Mouse (Mus musculus): ENCODE data around the gene Fam169b. TPM values are rescaled to one million over a fixed set of nuclear protein-coding genes. Genes with fewer than 3 reads are reported as not detected.

Gene Fam169b
- polyA plus RNA-seq, 1 experiment from 2014 or later, result 0.42 TPM

- 83% methylated on average over 8 of the region's 8 CpGs for WGBS
- Histone ChIP-seq H3K4me1 (ENCODE audit: control insufficient read depth, insufficient read depth, low read length) (no peaks in the 10 kb centered on the region), H3K27me3 (ENCODE audit: control insufficient read depth, insufficient read depth, low read length) (no peaks in the 10 kb centered on the region), H3K9ac (ENCODE audit: low read length) (no peak overlapping the region), H3K27ac (ENCODE audit: low read depth, low read length) (no peak overlapping the region), H3K4me2 (ENCODE audit: low read depth) (no peak overlapping the region), H3K36me3 (ENCODE audit: control insufficient read depth, insufficient read depth, low read length) (no peaks in the 10 kb centered on the region), H3K4me3 (ENCODE audit: low read depth, low read length) (no peak overlapping the region), H3K9me3 (ENCODE audit: control insufficient read depth, low read length) (no peaks in the 10 kb centered on the region)
- no peak for ATAC-seq (ENCODE audit: insufficient read depth, low FRiP score, low TSS enrichment)
- no peak for DNase-seq (ENCODE audit: low spot score)
Observed at GRCm38 (mm10) chr7:68236817-68237216, 36.8 kb upstream of the Fam169b start.

DNA sequence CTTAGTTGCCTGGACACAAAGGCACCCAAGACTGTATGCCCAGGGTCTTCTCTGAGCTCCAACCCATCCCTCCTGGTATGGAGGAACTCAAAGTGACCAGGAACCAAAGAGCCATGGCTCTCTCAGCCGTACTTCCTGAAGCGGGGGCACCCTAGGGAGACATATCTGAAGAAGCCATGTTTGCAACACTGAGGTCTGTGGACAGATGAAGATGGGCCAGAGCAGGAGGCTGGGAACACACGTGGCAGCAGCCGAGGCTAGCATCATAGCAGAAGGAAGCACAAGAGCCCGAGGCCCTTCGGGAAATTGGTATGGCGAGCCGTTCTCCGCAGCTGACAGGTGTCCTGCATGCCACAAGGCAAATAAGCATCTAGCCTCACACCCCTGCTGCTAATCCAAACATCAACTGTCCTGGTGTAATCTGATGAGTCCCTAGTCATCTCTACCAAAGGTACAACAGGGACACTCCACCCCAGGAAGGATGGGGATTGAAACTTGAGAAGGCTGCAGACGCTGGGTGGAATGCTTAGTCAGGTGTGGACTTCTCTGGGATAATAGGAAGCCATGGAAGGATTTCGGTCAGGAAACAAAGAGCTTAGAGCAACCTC lies 34.3 kb upstream of the Fam169b start:
- H3K9ac ChIP-seq (ENCODE audit: low read length), result no peak overlapping the region
- WGBS, result 54% methylated on average over 11 of the region's 11 CpGs
- H3K9me3 ChIP-seq (ENCODE audit: control insufficient read depth, low read length), result no peaks in the 10 kb centered on the region
- H3K4me2 ChIP-seq (ENCODE audit: low read depth), result no peak overlapping the region
- H3K4me1 ChIP-seq (ENCODE audit: control insufficient read depth, insufficient read depth, low read length), result no peaks in the 10 kb centered on the region
- no peak for ATAC-seq (ENCODE audit: insufficient read depth, low FRiP score, low TSS enrichment)
- H3K4me3 ChIP-seq (ENCODE audit: low read depth, low read length), result no peak overlapping the region
- no peak for DNase-seq (ENCODE audit: low spot score)
- no peak overlapping the region for H3K27ac ChIP-seq (ENCODE audit: low read depth, low read length)
- no peaks in the 10 kb centered on the region for H3K27me3 ChIP-seq (ENCODE audit: control insufficient read depth, insufficient read depth, low read length)
- no peaks in the 10 kb centered on the region for H3K36me3 ChIP-seq (ENCODE audit: control insufficient read depth, insufficient read depth, low read length)

DNA sequence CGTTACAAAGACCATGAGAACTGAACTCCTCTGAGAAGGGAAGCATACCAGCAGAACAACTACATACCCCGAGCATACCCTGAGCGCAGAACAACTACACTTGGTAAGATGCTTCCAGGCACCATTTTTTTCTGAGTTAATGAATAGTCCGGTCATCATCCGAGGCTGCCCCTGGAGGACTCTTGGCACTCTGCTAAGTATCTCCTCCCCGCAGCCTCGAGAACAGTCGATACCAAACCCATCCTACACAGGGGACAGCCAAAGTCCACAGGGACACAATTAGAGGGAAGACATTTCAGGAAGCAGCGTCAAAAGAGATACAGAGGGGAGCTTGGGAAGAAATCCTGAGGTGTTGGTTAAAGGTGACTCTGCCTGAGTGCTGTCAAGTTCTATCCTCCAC lies 32.4 kb upstream of the Fam169b start:
- ATAC-seq (ENCODE audit: insufficient read depth, low FRiP score, low TSS enrichment) (no peak), DNase-seq (ENCODE audit: low spot score) (no peak)
- no peaks in the 10 kb centered on the region for H3K9me3 ChIP-seq (ENCODE audit: control insufficient read depth, low read length)
- H3K4me2 ChIP-seq (ENCODE audit: low read depth), result no peak overlapping the region
- H3K36me3 ChIP-seq (ENCODE audit: control insufficient read depth, insufficient read depth, low read length), result no peaks in the 10 kb centered on the region
- no peak overlapping the region for H3K27ac ChIP-seq (ENCODE audit: low read depth, low read length)
- H3K27me3 ChIP-seq (ENCODE audit: control insufficient read depth, insufficient read depth, low read length), result no peaks in the 10 kb centered on the region
- H3K4me3 ChIP-seq (ENCODE audit: low read depth, low read length), result no peak overlapping the region
- no peak overlapping the region for H3K9ac ChIP-seq (ENCODE audit: low read length)
- no peaks in the 10 kb centered on the region for H3K4me1 ChIP-seq (ENCODE audit: control insufficient read depth, insufficient read depth, low read length)
- 88% methylated on average over 9 of the region's 9 CpGs for WGBS

- no peak for DNase-seq (ENCODE audit: low spot score)
- H3K9me3 ChIP-seq (ENCODE audit: control insufficient read depth, low read length), result no peaks in the 10 kb centered on the region
- H3K9ac ChIP-seq (ENCODE audit: low read length), result no peak overlapping the region
- WGBS, result 39% methylated on average over 4 of the region's 4 CpGs
- H3K4me3 ChIP-seq (ENCODE audit: low read depth, low read length), result no peak overlapping the region
- no peak for ATAC-seq (ENCODE audit: insufficient read depth, low FRiP score, low TSS enrichment)
- H3K4me1 ChIP-seq (ENCODE audit: control insufficient read depth, insufficient read depth, low read length), result no peaks in the 10 kb centered on the region
- no peaks in the 10 kb centered on the region for H3K36me3 ChIP-seq (ENCODE audit: control insufficient read depth, insufficient read depth, low read length)
- no peak overlapping the region for H3K27ac ChIP-seq (ENCODE audit: low read depth, low read length)
- no peaks in the 10 kb centered on the region for H3K27me3 ChIP-seq (ENCODE audit: control insufficient read depth, insufficient read depth, low read length)
- H3K4me2 ChIP-seq (ENCODE audit: low read depth), result no peak overlapping the region
Observed at GRCm38 (mm10) chr7:68245681-68246080, 28.0 kb upstream of the Fam169b start.

- Histone ChIP-seq H3K4me3 (ENCODE audit: low read depth, low read length) (no peak overlapping the region), H3K4me2 (ENCODE audit: low read depth) (no peak overlapping the region), H3K27ac (ENCODE audit: low read depth, low read length) (no peak overlapping the region), H3K4me1 (ENCODE audit: control insufficient read depth, insufficient read depth, low read length) (no peaks in the 10 kb centered on the region), H3K27me3 (ENCODE audit: control insufficient read depth, insufficient read depth, low read length) (no peaks in the 10 kb centered on the region), H3K36me3 (ENCODE audit: control insufficient read depth, insufficient read depth, low read length) (no peaks in the 10 kb centered on the region), H3K9me3 (ENCODE audit: control insufficient read depth, low read length) (no peaks in the 10 kb centered on the region), H3K9ac (ENCODE audit: low read length) (no peak overlapping the region)
- 70% methylated on average over 8 of the region's 8 CpGs for WGBS
- DNase-seq (ENCODE audit: low spot score) (no peak), ATAC-seq (ENCODE audit: insufficient read depth, low FRiP score, low TSS enrichment) (no peak)
Observed at GRCm38 (mm10) chr7:68246249-68246648, 27.4 kb upstream of the Fam169b start.

DNA sequence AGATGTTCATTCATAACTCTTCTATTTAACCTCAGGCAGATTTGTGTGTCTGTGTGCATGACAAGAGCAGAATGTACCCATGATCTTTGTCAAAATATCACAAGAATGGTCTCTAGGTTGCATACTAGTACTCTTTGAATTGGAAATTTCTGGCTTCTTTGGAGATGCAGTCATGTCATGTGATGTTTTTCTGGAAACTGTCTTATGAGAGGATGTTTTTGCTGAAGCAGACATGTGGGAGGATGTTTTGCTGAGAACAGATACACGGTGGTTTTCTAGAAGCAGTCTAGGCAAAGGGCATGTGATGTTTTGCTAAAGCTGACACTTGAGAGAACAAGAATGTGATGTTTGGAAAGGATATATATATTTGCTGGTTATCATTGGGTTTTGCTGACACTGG lies 23.2 kb upstream of the Fam169b start:
- no peak for ATAC-seq (ENCODE audit: insufficient read depth, low FRiP score, low TSS enrichment)
- H3K9ac ChIP-seq (ENCODE audit: low read length), result no peak overlapping the region
- H3K4me2 ChIP-seq (ENCODE audit: low read depth), result no peak overlapping the region
- no peak overlapping the region for H3K27ac ChIP-seq (ENCODE audit: low read depth, low read length)
- H3K27me3 ChIP-seq (ENCODE audit: control insufficient read depth, insufficient read depth, low read length), result no peaks in the 10 kb centered on the region
- no peak for DNase-seq (ENCODE audit: low spot score)
- H3K36me3 ChIP-seq (ENCODE audit: control insufficient read depth, insufficient read depth, low read length), result no peaks in the 10 kb centered on the region
- no peaks in the 10 kb centered on the region for H3K4me1 ChIP-seq (ENCODE audit: control insufficient read depth, insufficient read depth, low read length)
- no peak overlapping the region for H3K4me3 ChIP-seq (ENCODE audit: low read depth, low read length)
- H3K9me3 ChIP-seq (ENCODE audit: control insufficient read depth, low read length), result no peaks in the 10 kb centered on the region
- WGBS, result 94% methylated on average over 1 of the region's 1 CpGs

DNA sequence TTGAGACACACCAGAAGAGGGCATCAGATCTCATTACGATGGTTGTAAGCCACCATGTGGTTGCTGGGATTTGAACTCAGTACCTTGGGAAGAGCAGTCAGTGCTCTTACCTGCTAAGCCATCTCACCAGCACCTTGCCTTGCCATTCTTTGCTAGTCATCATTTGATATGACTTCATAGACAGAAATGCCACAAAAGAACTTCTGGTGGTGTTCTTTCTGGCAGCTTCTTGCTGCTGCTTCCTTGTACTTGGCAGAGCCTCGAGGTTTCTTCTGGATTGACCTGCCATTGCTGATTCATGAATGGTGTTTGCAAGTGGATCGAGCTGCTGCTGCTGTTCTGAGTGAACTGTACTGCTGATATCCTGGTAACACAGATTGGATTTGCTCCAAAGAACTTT lies 22.7 kb upstream of the Fam169b start:
- no peak overlapping the region for H3K9ac ChIP-seq (ENCODE audit: low read length)
- 91% methylated on average over 3 of the region's 3 CpGs for WGBS
- DNase-seq (ENCODE audit: low spot score), result no peak
- H3K27me3 ChIP-seq (ENCODE audit: control insufficient read depth, insufficient read depth, low read length), result no peaks in the 10 kb centered on the region
- no peak overlapping the region for H3K27ac ChIP-seq (ENCODE audit: low read depth, low read length)
- H3K36me3 ChIP-seq (ENCODE audit: control insufficient read depth, insufficient read depth, low read length), result no peaks in the 10 kb centered on the region
- ATAC-seq (ENCODE audit: insufficient read depth, low FRiP score, low TSS enrichment), result no peak
- no peaks in the 10 kb centered on the region for H3K9me3 ChIP-seq (ENCODE audit: control insufficient read depth, low read length)
- H3K4me1 ChIP-seq (ENCODE audit: control insufficient read depth, insufficient read depth, low read length), result no peaks in the 10 kb centered on the region
- H3K4me2 ChIP-seq (ENCODE audit: low read depth), result no peak overlapping the region
- no peak overlapping the region for H3K4me3 ChIP-seq (ENCODE audit: low read depth, low read length)

- Histone ChIP-seq H3K27ac (ENCODE audit: low read depth, low read length) (no peak overlapping the region), H3K4me3 (ENCODE audit: low read depth, low read length) (no peak overlapping the region), H3K9me3 (ENCODE audit: control insufficient read depth, low read length) (no peaks in the 10 kb centered on the region), H3K4me2 (ENCODE audit: low read depth) (no peak overlapping the region), H3K27me3 (ENCODE audit: control insufficient read depth, insufficient read depth, low read length) (no peaks in the 10 kb centered on the region), H3K4me1 (ENCODE audit: control insufficient read depth, insufficient read depth, low read length) (no peaks in the 10 kb centered on the region), H3K9ac (ENCODE audit: low read length) (no peak overlapping the region), H3K36me3 (ENCODE audit: control insufficient read depth, insufficient read depth, low read length) (no peaks in the 10 kb centered on the region)
- WGBS, result 72% methylated on average over 2 of the region's 2 CpGs
- DNase-seq (ENCODE audit: low spot score) (no peak), ATAC-seq (ENCODE audit: insufficient read depth, low FRiP score, low TSS enrichment) (no peak)
Observed at GRCm38 (mm10) chr7:68257767-68258166, 15.9 kb upstream of the Fam169b start.

DNA sequence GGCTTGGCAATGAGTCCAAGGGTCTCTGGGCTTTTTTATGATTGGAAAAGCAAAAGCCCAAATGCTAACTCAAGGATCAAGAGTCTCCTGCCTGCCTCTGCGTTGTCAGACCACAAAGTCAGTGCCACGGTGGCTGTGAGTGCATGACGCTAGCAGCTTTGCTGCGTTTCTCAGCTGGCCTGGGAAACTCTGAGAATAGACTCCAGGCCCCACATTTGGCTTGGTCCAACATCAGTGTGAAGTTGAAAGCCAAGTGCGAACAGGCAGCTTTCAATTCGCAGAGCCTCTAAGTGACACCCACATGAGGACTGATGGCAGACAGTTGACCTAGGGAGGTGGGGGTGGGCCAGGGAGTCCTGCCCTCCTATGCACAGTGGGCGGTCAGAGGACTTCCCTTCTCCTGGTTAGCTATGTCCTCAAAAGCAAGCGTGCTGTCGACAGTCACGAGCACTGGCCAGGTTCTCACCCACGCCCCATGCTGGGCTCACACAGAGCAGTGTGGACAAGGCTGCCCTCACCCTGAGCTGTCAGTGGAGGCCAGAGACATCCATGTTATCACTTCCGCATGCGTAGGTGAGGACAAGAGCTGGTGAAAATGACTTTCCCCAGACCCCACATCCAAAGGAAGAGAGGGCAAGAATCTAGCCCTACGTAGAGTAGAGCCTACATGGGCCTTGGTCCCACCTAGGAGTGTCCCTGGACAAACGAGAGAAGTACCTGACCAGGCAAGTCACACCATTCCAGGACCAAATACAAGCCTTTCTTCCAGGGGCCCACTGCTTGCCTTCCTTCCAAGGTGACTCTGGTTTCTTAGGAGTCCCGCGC lies 15.1 kb upstream of the Fam169b start:
- Histone ChIP-seq H3K4me2 (ENCODE audit: low read depth) (no peak overlapping the region), H3K4me3 (ENCODE audit: low read depth, low read length) (no peak overlapping the region), H3K27me3 (ENCODE audit: control insufficient read depth, insufficient read depth, low read length) (no peaks in the 10 kb centered on the region), H3K9me3 (ENCODE audit: control insufficient read depth, low read length) (no peaks in the 10 kb centered on the region), H3K27ac (ENCODE audit: low read depth, low read length) (no peak overlapping the region), H3K9ac (ENCODE audit: low read length) (no peak overlapping the region), H3K36me3 (ENCODE audit: control insufficient read depth, insufficient read depth, low read length) (no peaks in the 10 kb centered on the region), H3K4me1 (ENCODE audit: control insufficient read depth, insufficient read depth, low read length) (no peaks in the 10 kb centered on the region)
- DNase-seq (ENCODE audit: low spot score) (no peak), ATAC-seq (ENCODE audit: insufficient read depth, low FRiP score, low TSS enrichment) (no peak)
- WGBS, result 83% methylated on average over 17 of the region's 17 CpGs

All from neural tube, embryonic 11.5 days (tissue).